Mouse (Mus musculus) ES-E14 (cell line): ENCODE data around the gene Ccdc36. TPM values are rescaled to one million over a fixed set of nuclear protein-coding genes. Genes with fewer than 3 reads are reported as not detected.

Source experiments
- DNase-seq: peaks from one replicate; pipeline ENCODE4 v3.0.0-alpha.2; 2013; ENCODE audit warnings: low read depth, low spot score
- H3K27ac ChIP-seq: 2 replicates; pipeline ENCODE4 v1.5.1; 2012; ENCODE audit warnings: low read depth, mild to moderate bottlenecking, low read length, moderate library complexity, mixed read lengths; ENCODE audit not compliant: poor library complexity, insufficient read depth, severe bottlenecking
- H3K36me3 ChIP-seq: 2 replicates; pipeline ENCODE4 v1.6.1; 2012; ENCODE audit warnings: mild to moderate bottlenecking, low read length, moderate library complexity, mixed read lengths; ENCODE audit not compliant: control insufficient read depth, poor library complexity, insufficient read depth, severe bottlenecking
- H3K4me1 ChIP-seq, 2 experiments: fragments of 150-350 bp in 1 of 2; sonication (generic) in 1 of 2; 2 replicates each; pipeline ENCODE4 v1.6.1; 2012; ENCODE audit warnings: low read length in 2 of 2, mild to moderate bottlenecking in 1 of 2, mixed read lengths in 1 of 2; ENCODE audit not compliant: control insufficient read depth in 2 of 2, insufficient read depth in 2 of 2, poor library complexity in 1 of 2
- H3K4me3 ChIP-seq, 2 experiments: fragments of 150-350 bp in 1 of 2; sonication (generic) in 1 of 2; 2 replicates each; pipeline ENCODE4 v1.5.1; 2012; ENCODE audit warnings: low read length in 2 of 2, low read depth in 1 of 2, mild to moderate bottlenecking in 1 of 2, mixed read lengths in 1 of 2; ENCODE audit not compliant: insufficient read depth in 1 of 2, poor library complexity in 1 of 2, severe bottlenecking in 1 of 2
- H3K9ac ChIP-seq: 2 replicates; pipeline ENCODE4 v1.6.1; 2012; ENCODE audit warnings: low read depth, mild to moderate bottlenecking, low read length, mixed read lengths; ENCODE audit not compliant: poor library complexity, insufficient read depth, severe bottlenecking
- H3K9me3 ChIP-seq: fragments of 150-350 bp; sonication (generic); 2 replicates; pipeline ENCODE4 v1.6.1; 2012; ENCODE audit warnings: low read depth, mild to moderate bottlenecking, low read length; ENCODE audit not compliant: control insufficient read depth, insufficient read depth
- CHD2 ChIP-seq: IDR thresholded peaks from 2 replicates; pipeline ENCODE4 v1.6.1; 2014; ENCODE audit warnings: mild to moderate bottlenecking, low read depth, low read length, inconsistent platforms
- HCFC1 ChIP-seq: IDR thresholded peaks from 2 replicates; pipeline ENCODE4 v1.6.1; 2012; ENCODE audit warnings: low read length, inconsistent platforms, borderline replicate concordance; ENCODE audit not compliant: insufficient read depth
- MAFK ChIP-seq: IDR thresholded peaks from 2 replicates; pipeline ENCODE4 v1.6.1; 2014; ENCODE audit warnings: mild to moderate bottlenecking, low read depth, low read length, inconsistent platforms; ENCODE audit not compliant: insufficient read depth
- ZC3H11A ChIP-seq: IDR thresholded peaks from 2 replicates; pipeline ENCODE4 v1.6.1; 2012; ENCODE audit warnings: low read depth, mild to moderate bottlenecking, inconsistent platforms, low read length, borderline replicate concordance
- ZNF384 ChIP-seq: IDR thresholded peaks from 2 replicates; pipeline ENCODE4 v1.6.1; 2012; ENCODE audit warnings: low read depth, low read length, inconsistent platforms
- in situ Hi-C, 2 experiments: fragments of 600-800 bp; cut with MboI; formaldehyde crosslinking; loops; one replicate each; pipeline ENCODE4 v1.15.1; 2025; ENCODE audit warnings: low sequenced_read_pairs in 2 of 2, inconsistent platforms in 1 of 2; ENCODE audit not compliant: unreplicated experiment in 2 of 2
- total RNA-seq: library from RNA; depleted of rRNA; stranded (reverse); fragments of 300-350 nt; gene quantifications from 2 replicates; pipeline ENCODE4 v1.2.3, GENCODE M21; 2012

Ccdc36 gene
- total RNA-seq, 1 experiment, result 1.7 TPM

- peak within 1 kb of the TSS; percentile 83 to 99 for H3K4me3 ChIP-seq
- H3K9ac ChIP-seq, result peak within 1 kb of the TSS; percentile 99
- H3K27ac ChIP-seq, result peak within 1 kb of the TSS; percentile 92
- peaks cover 14% of the 10 kb centered on the region for H3K36me3 ChIP-seq
- peak; percentile 87 for DNase-seq
- no peak for TF ChIP-seq MAFK
- peak; percentile 79; the same call in 1 of the 2 replicates for TF ChIP-seq HCFC1
- TF ChIP-seq CHD2, result peak; percentile 86
- in situ Hi-C loops, result no loop called here
- H3K4me1 ChIP-seq, result peaks cover 7 to 26% of the 10 kb centered on the region in 2 experiments
- H3K9me3 ChIP-seq, result no peaks in the 10 kb centered on the region
Observed at GRCm38 (mm10) chr9:108460319-108461178, 32.3 kb upstream of the Ccdc36 start, which contains the start of gene Ccdc71. Gene Ccdc71, plus strand, starts transcription at chr9:108460527.

DNA sequence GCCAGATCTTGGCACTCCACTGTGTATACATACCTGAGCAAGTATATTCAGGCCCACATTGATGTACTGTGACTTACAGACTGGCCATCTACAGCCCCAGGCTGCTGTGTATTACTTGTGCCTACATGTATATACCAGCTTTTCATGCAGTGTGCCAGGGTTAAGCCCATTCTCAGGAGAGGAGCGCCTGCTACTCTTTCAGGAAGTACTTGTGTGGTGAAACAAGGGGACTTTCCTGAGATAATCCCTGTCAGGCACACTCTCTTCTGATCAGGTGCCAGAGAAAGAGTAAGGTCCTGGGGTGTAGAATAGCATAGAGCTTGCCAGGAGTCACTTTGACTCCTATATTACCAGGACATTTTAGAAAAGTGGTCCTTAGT is 31.6 kb upstream of the Ccdc36 start:
- Histone ChIP-seq H3K9ac (no peak overlapping the region), H3K4me3 (peak overlapping the region in 1 of 2 experiments; percentile 83; a peak in 3 of 4 replicates), H3K27ac (no peak overlapping the region; the same call in 1 of the 2 replicates), H3K9me3 (no peaks in the 10 kb centered on the region), H3K36me3 (peaks cover 11% of the 10 kb centered on the region), H3K4me1 (peaks cover 7 to 27% of the 10 kb centered on the region in 2 experiments)
- in situ Hi-C loops, result no loop called here
- no peak for DNase-seq
- no peak for TF ChIP-seq MAFK
- no peak for TF ChIP-seq HCFC1
- TF ChIP-seq CHD2, result no peak
- TF ChIP-seq ZNF384, result no peak
- TF ChIP-seq ZC3H11A, result no peak

GRCm38 (mm10) chr9:108456953-108457352 is 28.7 kb upstream of the Ccdc36 start:
- H3K27ac ChIP-seq, result no peak overlapping the region
- H3K36me3 ChIP-seq, result no peaks in the 10 kb centered on the region
- no peak overlapping the region for H3K4me3 ChIP-seq
- in situ Hi-C loops, result no loop called here
- H3K9me3 ChIP-seq, result no peaks in the 10 kb centered on the region
- H3K9ac ChIP-seq, result no peak overlapping the region
- no peak for DNase-seq
- H3K4me1 ChIP-seq, result peaks cover 7 to 21% of the 10 kb centered on the region in 2 experiments
- TF ChIP-seq MAFK (no peak), ZNF384 (no peak), ZC3H11A (no peak), HCFC1 (no peak), CHD2 (no peak)

- Histone ChIP-seq H3K9ac (no peak overlapping the region), H3K4me3 (no peak overlapping the region), H3K4me1 (peaks cover 7 to 18% of the 10 kb centered on the region in 2 experiments), H3K9me3 (no peaks in the 10 kb centered on the region), H3K27ac (no peak overlapping the region; the same call in 1 of the 2 replicates), H3K36me3 (no peaks in the 10 kb centered on the region)
- no peak for DNase-seq
- no peak for TF ChIP-seq MAFK
- TF ChIP-seq ZNF384, result no peak
- in situ Hi-C loops, result no loop called here
Observed at GRCm38 (mm10) chr9:108455747-108456571, 27.7 kb upstream of the Ccdc36 start.
